Mouse (Mus musculus): ENCODE measurements around the gene Ptprg. TPM values are rescaled to one million over a fixed set of nuclear protein-coding genes. Genes with fewer than 3 reads are reported as not detected.

The Ptprg gene
- polyA plus RNA-seq, 1 experiment from 2014 or later, result 20.8 TPM

DNA sequence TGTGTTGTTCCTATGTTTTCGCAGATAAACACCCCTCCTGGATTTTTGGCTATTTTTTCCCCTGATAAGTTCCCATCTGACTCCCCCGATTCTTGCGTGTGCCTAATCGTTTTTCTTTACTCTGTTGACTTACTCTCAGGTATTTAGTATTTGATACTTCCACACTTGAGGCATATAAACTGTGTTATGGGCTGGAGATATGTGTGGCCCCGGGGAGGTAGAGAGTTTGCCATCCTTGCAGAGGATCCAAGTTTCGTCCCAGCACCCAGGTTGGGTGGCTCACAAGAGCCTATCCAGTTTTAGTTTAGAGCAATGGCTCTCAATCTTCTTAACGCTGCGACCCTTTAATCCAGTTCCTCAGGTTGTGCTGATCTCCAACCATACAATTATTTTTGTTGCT is 265.4 kb downstream of the Ptprg start:
- H3K36me3 ChIP-seq (ENCODE audit: control insufficient read depth, insufficient read depth, low read length), result no peaks in the 10 kb centered on the region
- H3K4me2 ChIP-seq (ENCODE audit: low read depth, low read length), result no peak overlapping the region
- H3K4me3 ChIP-seq (replicated peaks; ENCODE audit: low read length), result no peak overlapping the region
- no peaks in the 10 kb centered on the region for H3K9me3 ChIP-seq (replicated peaks; ENCODE audit: control insufficient read depth, low read length)
- H3K9ac ChIP-seq (ENCODE audit: low read length), result no peak overlapping the region
- 90% methylated on average over 8 of the region's 8 CpGs for WGBS
- no peaks in the 10 kb centered on the region for H3K4me1 ChIP-seq (ENCODE audit: control insufficient read depth, insufficient read depth, low read length)
- no peaks in the 10 kb centered on the region for H3K27me3 ChIP-seq (ENCODE audit: control insufficient read depth, insufficient read depth, low read length)
- H3K27ac ChIP-seq (ENCODE audit: low read length), result no peak overlapping the region
- no peak for ATAC-seq (ENCODE audit: insufficient read depth, low FRiP score)

- no peaks in the 10 kb centered on the region for H3K4me1 ChIP-seq (ENCODE audit: control insufficient read depth, insufficient read depth, low read length)
- no peak for ATAC-seq (ENCODE audit: insufficient read depth, low FRiP score)
- H3K27me3 ChIP-seq (ENCODE audit: control insufficient read depth, insufficient read depth, low read length), result no peaks in the 10 kb centered on the region
- H3K4me3 ChIP-seq (replicated peaks; ENCODE audit: low read length), result no peak overlapping the region
- H3K9me3 ChIP-seq (replicated peaks; ENCODE audit: control insufficient read depth, low read length), result no peaks in the 10 kb centered on the region
- no peaks in the 10 kb centered on the region for H3K36me3 ChIP-seq (ENCODE audit: control insufficient read depth, insufficient read depth, low read length)
- H3K9ac ChIP-seq (ENCODE audit: low read length), result no peak overlapping the region
- no peak overlapping the region for H3K27ac ChIP-seq (ENCODE audit: low read length)
- 73% methylated on average over 2 of the region's 2 CpGs for WGBS
- no peak overlapping the region for H3K4me2 ChIP-seq (ENCODE audit: low read depth, low read length)
These were observed 266.0 kb downstream of the Ptprg start for GRCm38 (mm10) chr14:11819326-11819725.

GRCm38 (mm10) chr14:11822830-11823700 is 269.7 kb downstream of the Ptprg start:
- no peak for ATAC-seq (ENCODE audit: insufficient read depth, low FRiP score)
- WGBS, result 67% methylated on average over 7 of the region's 7 CpGs
- H3K4me2 ChIP-seq (ENCODE audit: low read depth, low read length), result no peak overlapping the region
- H3K27me3 ChIP-seq (ENCODE audit: control insufficient read depth, insufficient read depth, low read length), result no peaks in the 10 kb centered on the region
- H3K27ac ChIP-seq (ENCODE audit: low read length), result no peak overlapping the region
- H3K9ac ChIP-seq (ENCODE audit: low read length), result no peak overlapping the region
- no peak overlapping the region for H3K4me3 ChIP-seq (replicated peaks; ENCODE audit: low read length)
- H3K4me1 ChIP-seq (ENCODE audit: control insufficient read depth, insufficient read depth, low read length), result no peaks in the 10 kb centered on the region
- H3K36me3 ChIP-seq (ENCODE audit: control insufficient read depth, insufficient read depth, low read length), result no peaks in the 10 kb centered on the region
- no peaks in the 10 kb centered on the region for H3K9me3 ChIP-seq (replicated peaks; ENCODE audit: control insufficient read depth, low read length)

DNA sequence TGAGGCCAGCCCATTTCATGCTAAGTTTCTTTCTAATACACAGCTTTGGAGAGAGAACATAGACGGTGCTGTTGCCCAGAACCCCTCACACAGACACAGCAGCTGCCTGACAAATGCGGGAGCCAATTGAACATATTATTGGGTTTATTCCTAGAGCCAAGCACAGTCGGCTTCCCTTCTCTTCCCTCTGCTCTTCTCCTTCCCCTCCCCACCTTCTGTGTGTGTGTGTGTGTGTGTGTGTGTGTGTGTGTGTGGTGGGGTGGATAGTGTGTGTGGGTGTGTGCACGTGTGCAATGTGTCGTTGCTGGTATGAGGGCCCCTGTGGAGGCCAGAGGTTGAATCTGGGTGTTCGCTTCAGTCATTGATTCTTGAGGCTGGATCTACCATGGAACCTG is 270.4 kb downstream of the Ptprg start:
- no peak for ATAC-seq (ENCODE audit: insufficient read depth, low FRiP score)
- WGBS, result 68% methylated on average over 6 of the region's 6 CpGs
- no peak overlapping the region for H3K4me3 ChIP-seq (replicated peaks; ENCODE audit: low read length)
- H3K4me1 ChIP-seq (ENCODE audit: control insufficient read depth, insufficient read depth, low read length), result no peaks in the 10 kb centered on the region
- no peaks in the 10 kb centered on the region for H3K9me3 ChIP-seq (replicated peaks; ENCODE audit: control insufficient read depth, low read length)
- H3K27ac ChIP-seq (ENCODE audit: low read length), result no peak overlapping the region
- no peaks in the 10 kb centered on the region for H3K27me3 ChIP-seq (ENCODE audit: control insufficient read depth, insufficient read depth, low read length)
- H3K4me2 ChIP-seq (ENCODE audit: low read depth, low read length), result no peak overlapping the region
- no peaks in the 10 kb centered on the region for H3K36me3 ChIP-seq (ENCODE audit: control insufficient read depth, insufficient read depth, low read length)
- H3K9ac ChIP-seq (ENCODE audit: low read length), result no peak overlapping the region

DNA sequence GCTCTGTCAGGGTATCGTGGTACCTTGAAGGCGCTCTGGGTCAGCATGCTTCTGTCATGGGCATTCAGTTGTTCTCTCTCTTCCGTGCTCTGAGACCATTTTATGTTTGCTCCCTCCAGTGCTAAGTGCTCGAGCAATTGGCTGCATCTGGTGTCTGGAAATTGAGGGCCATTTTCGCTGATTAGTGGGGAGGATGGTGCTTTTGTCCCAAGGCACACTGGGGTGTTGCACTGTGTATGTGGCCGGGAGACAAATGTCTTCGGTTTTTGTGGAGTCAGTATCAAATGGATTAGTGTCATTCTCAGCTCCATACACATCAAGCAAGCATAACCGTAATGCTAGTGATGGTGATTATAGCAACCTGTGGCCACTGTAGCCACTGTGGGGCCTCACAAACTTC is 271.6 kb downstream of the Ptprg start:
- ATAC-seq (ENCODE audit: insufficient read depth, low FRiP score), result no peak
- no peak overlapping the region for H3K9ac ChIP-seq (ENCODE audit: low read length)
- H3K4me2 ChIP-seq (ENCODE audit: low read depth, low read length), result no peak overlapping the region
- H3K27me3 ChIP-seq (ENCODE audit: control insufficient read depth, insufficient read depth, low read length), result no peaks in the 10 kb centered on the region
- H3K4me1 ChIP-seq (ENCODE audit: control insufficient read depth, insufficient read depth, low read length), result no peaks in the 10 kb centered on the region
- no peaks in the 10 kb centered on the region for H3K36me3 ChIP-seq (ENCODE audit: control insufficient read depth, insufficient read depth, low read length)
- H3K4me3 ChIP-seq (replicated peaks; ENCODE audit: low read length), result no peak overlapping the region
- H3K27ac ChIP-seq (ENCODE audit: low read length), result no peak overlapping the region
- 84% methylated on average over 8 of the region's 8 CpGs for WGBS
- no peaks in the 10 kb centered on the region for H3K9me3 ChIP-seq (replicated peaks; ENCODE audit: control insufficient read depth, low read length)

DNA sequence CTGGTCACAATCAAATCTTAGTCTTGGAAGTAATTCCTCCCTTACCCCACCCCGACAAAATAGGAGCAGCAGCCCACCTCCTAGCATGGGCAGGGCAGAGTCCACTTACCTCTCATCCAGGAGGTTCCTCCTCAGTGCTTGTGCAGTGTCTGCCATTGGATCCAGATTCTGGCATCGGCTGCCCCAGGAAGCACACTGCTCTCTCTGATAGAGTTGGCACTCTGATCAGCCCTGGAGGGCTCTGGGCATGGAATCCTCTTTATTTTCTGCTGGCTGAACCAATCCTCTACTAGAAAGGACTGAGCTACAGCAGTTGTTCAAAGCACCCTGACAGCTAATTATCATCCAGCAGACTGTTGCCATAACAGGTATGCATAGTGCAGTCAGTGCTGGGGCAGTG is 272.2 kb downstream of the Ptprg start:
- Histone ChIP-seq H3K4me3 (replicated peaks; ENCODE audit: low read length) (no peak overlapping the region), H3K36me3 (ENCODE audit: control insufficient read depth, insufficient read depth, low read length) (no peaks in the 10 kb centered on the region), H3K4me1 (ENCODE audit: control insufficient read depth, insufficient read depth, low read length) (no peaks in the 10 kb centered on the region), H3K9ac (ENCODE audit: low read length) (no peak overlapping the region), H3K9me3 (replicated peaks; ENCODE audit: control insufficient read depth, low read length) (no peaks in the 10 kb centered on the region), H3K27ac (ENCODE audit: low read length) (no peak overlapping the region), H3K4me2 (ENCODE audit: low read depth, low read length) (no peak overlapping the region), H3K27me3 (ENCODE audit: control insufficient read depth, insufficient read depth, low read length) (no peaks in the 10 kb centered on the region)
- 84% methylated on average over 2 of the region's 2 CpGs for WGBS
- ATAC-seq (ENCODE audit: insufficient read depth, low FRiP score), result no peak

- Histone ChIP-seq H3K4me3 (replicated peaks; ENCODE audit: low read length) (no peak overlapping the region), H3K36me3 (ENCODE audit: control insufficient read depth, insufficient read depth, low read length) (no peaks in the 10 kb centered on the region), H3K27ac (ENCODE audit: low read length) (no peak overlapping the region), H3K9me3 (replicated peaks; ENCODE audit: control insufficient read depth, low read length) (no peaks in the 10 kb centered on the region), H3K4me1 (ENCODE audit: control insufficient read depth, insufficient read depth, low read length) (no peaks in the 10 kb centered on the region), H3K4me2 (ENCODE audit: low read depth, low read length) (no peak overlapping the region), H3K27me3 (ENCODE audit: control insufficient read depth, insufficient read depth, low read length) (no peaks in the 10 kb centered on the region), H3K9ac (ENCODE audit: low read length) (no peak overlapping the region)
- no peak for ATAC-seq (ENCODE audit: insufficient read depth, low FRiP score)
- 35% methylated on average over 4 of the region's 4 CpGs for WGBS
These were observed 274.8 kb downstream of the Ptprg start for GRCm38 (mm10) chr14:11828086-11828485.

- H3K4me1 ChIP-seq (ENCODE audit: control insufficient read depth, insufficient read depth, low read length), result no peaks in the 10 kb centered on the region
- H3K4me2 ChIP-seq (ENCODE audit: low read depth, low read length), result no peak overlapping the region
- 74% methylated on average over 3 of the region's 3 CpGs for WGBS
- ATAC-seq (ENCODE audit: insufficient read depth, low FRiP score), result no peak
- no peak overlapping the region for H3K9ac ChIP-seq (ENCODE audit: low read length)
- no peaks in the 10 kb centered on the region for H3K27me3 ChIP-seq (ENCODE audit: control insufficient read depth, insufficient read depth, low read length)
- no peaks in the 10 kb centered on the region for H3K36me3 ChIP-seq (ENCODE audit: control insufficient read depth, insufficient read depth, low read length)
- no peaks in the 10 kb centered on the region for H3K9me3 ChIP-seq (replicated peaks; ENCODE audit: control insufficient read depth, low read length)
- H3K27ac ChIP-seq (ENCODE audit: low read length), result no peak overlapping the region
- no peak overlapping the region for H3K4me3 ChIP-seq (replicated peaks; ENCODE audit: low read length)
These were observed 280.3 kb downstream of the Ptprg start for GRCm38 (mm10) chr14:11833678-11834077.

DNA sequence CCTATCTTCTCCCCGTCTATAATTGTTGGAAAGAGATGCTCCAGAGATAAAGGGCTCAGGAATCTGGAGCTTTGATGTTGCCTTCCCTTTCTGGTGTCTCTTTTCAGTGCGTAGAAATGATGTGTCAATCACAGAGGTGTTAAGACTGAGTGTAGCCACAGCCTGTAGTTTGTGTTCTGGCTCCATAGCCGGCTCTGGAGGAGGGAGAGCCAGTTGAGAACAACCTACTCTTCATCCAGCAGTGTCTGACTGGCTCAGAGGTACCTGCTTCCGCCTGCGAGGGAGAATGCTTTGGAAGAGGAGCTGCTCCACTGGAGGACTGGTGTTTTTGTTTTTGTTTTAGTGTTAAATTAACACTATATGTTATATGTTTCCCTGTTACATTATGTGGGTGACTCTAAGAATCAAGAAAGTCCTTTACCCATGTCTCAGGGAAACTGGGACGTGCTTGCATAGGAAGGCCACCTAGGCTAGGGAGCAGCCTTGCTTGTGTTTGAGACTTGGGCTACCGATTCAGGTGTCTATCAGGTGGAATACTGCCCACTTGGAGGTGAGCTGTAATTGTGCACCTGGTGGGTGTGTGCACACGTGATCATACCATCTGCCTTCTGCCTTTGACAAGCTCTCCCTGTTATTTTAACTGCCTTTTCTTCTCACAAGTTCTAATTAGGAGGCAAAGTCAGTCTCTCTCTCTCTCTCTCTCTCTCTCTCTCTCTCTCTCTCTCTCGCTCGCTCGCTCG is 282.5 kb downstream of the Ptprg start:
- Histone ChIP-seq H3K9ac (ENCODE audit: low read length) (no peak overlapping the region), H3K4me3 (replicated peaks; ENCODE audit: low read length) (no peak overlapping the region), H3K4me1 (ENCODE audit: control insufficient read depth, insufficient read depth, low read length) (no peaks in the 10 kb centered on the region), H3K36me3 (ENCODE audit: control insufficient read depth, insufficient read depth, low read length) (no peaks in the 10 kb centered on the region), H3K27me3 (ENCODE audit: control insufficient read depth, insufficient read depth, low read length) (no peaks in the 10 kb centered on the region), H3K9me3 (replicated peaks; ENCODE audit: control insufficient read depth, low read length) (no peaks in the 10 kb centered on the region), H3K27ac (ENCODE audit: low read length) (no peak overlapping the region), H3K4me2 (ENCODE audit: low read depth, low read length) (no peak overlapping the region)
- 67% methylated on average over 12 of the region's 12 CpGs for WGBS
- ATAC-seq (ENCODE audit: insufficient read depth, low FRiP score), result no peak
